Mouse (Mus musculus): ENCODE data around the gene Bud23. TPM values are rescaled to one million over a fixed set of nuclear protein-coding genes. Genes with fewer than 3 reads are reported as not detected.

The Bud23 gene
- polyA plus RNA-seq, 1 experiment from 2014 or later = 98.0 TPM

- Histone ChIP-seq H3K4me1 (replicated peaks; ENCODE audit: control insufficient read depth, insufficient read depth, low read length) (no peaks in the 10 kb centered on the region), H3K36me3 (ENCODE audit: control insufficient read depth, insufficient read depth, low read length) (no peaks in the 10 kb centered on the region), H3K27me3 (replicated peaks; ENCODE audit: control insufficient read depth, insufficient read depth, low read length) (peaks cover 13% of the 10 kb centered on the region; the same call in 1 of the 2 replicates), H3K27ac (ENCODE audit: low read depth) (no peak overlapping the region), H3K9me3 (ENCODE audit: control insufficient read depth, low read length) (no peaks in the 10 kb centered on the region), H3K9ac (ENCODE audit: low read length) (no peak overlapping the region), H3K4me2 (ENCODE audit: low read length) (no peak overlapping the region), H3K4me3 (ENCODE audit: low read depth, low read length) (no peak overlapping the region)
- no peak for DNase-seq (ENCODE audit: low spot score)
- ATAC-seq (replicated peaks; ENCODE audit: low FRiP score, low TSS enrichment, low read depth) = no peak
- WGBS = 53% methylated on average over 1 of the region's 1 CpGs
These were observed 36.2 kb upstream of the Bud23 start for GRCm38 (mm10) chr5:135100981-135101380.

DNA sequence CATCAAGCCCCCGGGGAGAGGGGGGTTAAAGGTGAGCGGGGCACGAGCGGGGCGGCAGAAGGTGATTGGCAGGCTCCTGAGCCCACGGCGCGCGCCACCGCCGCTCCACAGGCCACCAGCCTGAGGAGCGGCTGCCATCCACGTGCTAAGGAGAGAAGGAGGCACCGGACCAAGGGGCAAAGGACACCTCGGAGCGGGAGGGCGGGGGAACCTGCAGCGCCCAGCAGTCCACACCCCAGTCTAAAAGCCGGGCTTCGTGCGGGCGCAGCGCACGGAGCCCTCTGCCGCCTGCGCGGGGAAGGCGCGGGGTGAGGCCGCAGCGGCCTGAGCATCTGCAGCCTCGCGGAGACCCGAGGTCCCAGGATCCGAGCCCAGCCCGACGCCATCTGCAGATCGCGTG lies 24.9 kb upstream of the Bud23 start, which contains the start of gene Mlxipl:
Gene Mlxipl, plus strand, starts transcription at position 238 of the 400 bp plus-strand sequence.
- no peak within 1 kb of the TSS for H3K27ac ChIP-seq (ENCODE audit: low read depth)
- WGBS = 2% methylated on average over 39 of the region's 39 CpGs

GRCm38 (mm10) chr5:135086871-135087270 lies 22.1 kb upstream of the Bud23 start:
- DNase-seq (ENCODE audit: low spot score) (no peak), ATAC-seq (replicated peaks; ENCODE audit: low FRiP score, low TSS enrichment, low read depth) (no peak)
- Histone ChIP-seq H3K9me3 (ENCODE audit: control insufficient read depth, low read length) (no peaks in the 10 kb centered on the region), H3K27ac (ENCODE audit: low read depth) (no peak overlapping the region), H3K27me3 (replicated peaks; ENCODE audit: control insufficient read depth, insufficient read depth, low read length) (peaks cover 41% of the 10 kb centered on the region), H3K4me1 (replicated peaks; ENCODE audit: control insufficient read depth, insufficient read depth, low read length) (no peaks in the 10 kb centered on the region), H3K4me3 (ENCODE audit: low read depth, low read length) (no peak overlapping the region), H3K9ac (ENCODE audit: low read length) (no peak overlapping the region), H3K4me2 (ENCODE audit: low read length) (no peak overlapping the region), H3K36me3 (ENCODE audit: control insufficient read depth, insufficient read depth, low read length) (no peaks in the 10 kb centered on the region)
- 58% methylated on average over 4 of the region's 4 CpGs for WGBS

More for the DNA sequence above, 24.9 kb upstream of the Bud23 start, which contains the start of gene Mlxipl:
- no peaks in the 10 kb centered on the region for H3K36me3 ChIP-seq (ENCODE audit: control insufficient read depth, insufficient read depth, low read length)
- no peak within 1 kb of the TSS for H3K4me3 ChIP-seq (ENCODE audit: low read depth, low read length)
- H3K27me3 ChIP-seq (replicated peaks; ENCODE audit: control insufficient read depth, insufficient read depth, low read length) = peaks cover 53% of the 10 kb centered on the region
- no peaks in the 10 kb centered on the region for H3K4me1 ChIP-seq (replicated peaks; ENCODE audit: control insufficient read depth, insufficient read depth, low read length)
- peak within 1 kb of the TSS; percentile 28 for H3K4me2 ChIP-seq (ENCODE audit: low read length)
- DNase-seq (ENCODE audit: low spot score) (no peak), ATAC-seq (replicated peaks; ENCODE audit: low FRiP score, low TSS enrichment, low read depth) (peak; percentile 71)
- H3K9me3 ChIP-seq (ENCODE audit: control insufficient read depth, low read length) = no peaks in the 10 kb centered on the region
- H3K9ac ChIP-seq (ENCODE audit: low read length) = no peak within 1 kb of the TSS

GRCm38 (mm10) chr5:135080539-135080938 lies 15.8 kb upstream of the Bud23 start:
- Histone ChIP-seq H3K9me3 (ENCODE audit: control insufficient read depth, low read length) (no peaks in the 10 kb centered on the region), H3K4me1 (replicated peaks; ENCODE audit: control insufficient read depth, insufficient read depth, low read length) (peaks cover 9% of the 10 kb centered on the region), H3K4me2 (ENCODE audit: low read length) (no peak overlapping the region), H3K36me3 (ENCODE audit: control insufficient read depth, insufficient read depth, low read length) (peaks cover under 1% of the 10 kb centered on the region; the same call in 1 of the 2 replicates), H3K9ac (ENCODE audit: low read length) (no peak overlapping the region), H3K4me3 (ENCODE audit: low read depth, low read length) (no peak overlapping the region), H3K27me3 (replicated peaks; ENCODE audit: control insufficient read depth, insufficient read depth, low read length) (0 out of 2 replicates have a peak, but pooled peaks cover 2% of the 10 kb centered on the region), H3K27ac (ENCODE audit: low read depth) (no peak overlapping the region)
- 86% methylated on average over 5 of the region's 5 CpGs for WGBS
- ATAC-seq (replicated peaks; ENCODE audit: low FRiP score, low TSS enrichment, low read depth) = no peak
- DNase-seq (ENCODE audit: low spot score) = no peak

DNA sequence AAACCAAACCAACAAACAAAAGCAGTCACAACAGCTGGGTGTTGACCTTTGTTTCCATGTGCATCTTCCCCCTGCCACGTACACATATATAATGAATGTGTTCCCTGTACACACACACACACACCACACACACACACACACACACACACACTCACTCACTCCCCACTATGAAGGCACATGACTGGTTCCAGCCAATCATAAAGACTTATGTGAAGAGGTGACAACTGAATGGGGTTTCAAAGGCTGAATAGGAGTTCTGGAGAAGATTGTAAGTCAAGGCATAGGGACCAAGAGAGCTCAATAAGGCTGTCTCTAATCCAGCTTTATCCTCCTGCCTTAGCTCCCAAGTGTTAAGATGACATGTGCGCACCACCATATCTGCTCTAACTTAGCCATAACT lies 14.8 kb upstream of the Bud23 start:
- 92% methylated on average over 2 of the region's 2 CpGs for WGBS
- no peak overlapping the region for H3K4me2 ChIP-seq (ENCODE audit: low read length)
- DNase-seq (ENCODE audit: low spot score) = no peak
- no peak overlapping the region for H3K27ac ChIP-seq (ENCODE audit: low read depth)
- H3K9me3 ChIP-seq (ENCODE audit: control insufficient read depth, low read length) = no peaks in the 10 kb centered on the region
- no peak for ATAC-seq (replicated peaks; ENCODE audit: low FRiP score, low TSS enrichment, low read depth)
- H3K4me1 ChIP-seq (replicated peaks; ENCODE audit: control insufficient read depth, insufficient read depth, low read length) = peaks cover 9% of the 10 kb centered on the region
- peaks cover 7% of the 10 kb centered on the region for H3K36me3 ChIP-seq (ENCODE audit: control insufficient read depth, insufficient read depth, low read length)
- 0 out of 2 replicates have a peak, but pooled peaks cover 2% of the 10 kb centered on the region for H3K27me3 ChIP-seq (replicated peaks; ENCODE audit: control insufficient read depth, insufficient read depth, low read length)
- no peak overlapping the region for H3K4me3 ChIP-seq (ENCODE audit: low read depth, low read length)
- H3K9ac ChIP-seq (ENCODE audit: low read length) = no peak overlapping the region

- ATAC-seq (replicated peaks; ENCODE audit: low FRiP score, low TSS enrichment, low read depth) (no peak), DNase-seq (ENCODE audit: low spot score) (no peak)
- no peak overlapping the region; the same call in 1 of the 2 replicates for H3K27ac ChIP-seq (ENCODE audit: low read depth)
- 0 out of 2 replicates have a peak, but pooled peaks cover 2% of the 10 kb centered on the region for H3K27me3 ChIP-seq (replicated peaks; ENCODE audit: control insufficient read depth, insufficient read depth, low read length)
- H3K36me3 ChIP-seq (ENCODE audit: control insufficient read depth, insufficient read depth, low read length) = peaks cover 7% of the 10 kb centered on the region
- WGBS = 1% methylated on average over 11 of the region's 11 CpGs
- no peaks in the 10 kb centered on the region for H3K9me3 ChIP-seq (ENCODE audit: control insufficient read depth, low read length)
- H3K4me3 ChIP-seq (ENCODE audit: low read depth, low read length) = peak overlapping the region; percentile 81
- peak overlapping the region; percentile 65 for H3K4me2 ChIP-seq (ENCODE audit: low read length)
- H3K9ac ChIP-seq (ENCODE audit: low read length) = peak overlapping the region; percentile 91; the same call in 1 of the 2 replicates
- peaks cover 11% of the 10 kb centered on the region for H3K4me1 ChIP-seq (replicated peaks; ENCODE audit: control insufficient read depth, insufficient read depth, low read length)
These were observed 13.7 kb upstream of the Bud23 start for GRCm38 (mm10) chr5:135078482-135078810.

- Histone ChIP-seq H3K27me3 (replicated peaks; ENCODE audit: control insufficient read depth, insufficient read depth, low read length) (0 out of 2 replicates have a peak, but pooled peaks cover 2% of the 10 kb centered on the region), H3K4me1 (replicated peaks; ENCODE audit: control insufficient read depth, insufficient read depth, low read length) (peaks cover 17% of the 10 kb centered on the region), H3K9me3 (ENCODE audit: control insufficient read depth, low read length) (no peaks in the 10 kb centered on the region), H3K4me2 (ENCODE audit: low read length) (peak within 1 kb of the TSS; percentile 65), H3K27ac (ENCODE audit: low read depth) (peak within 1 kb of the TSS; percentile 73; the same call in 1 of the 2 replicates), H3K36me3 (ENCODE audit: control insufficient read depth, insufficient read depth, low read length) (peaks cover 7% of the 10 kb centered on the region), H3K4me3 (ENCODE audit: low read depth, low read length) (peak within 1 kb of the TSS; percentile 81), H3K9ac (ENCODE audit: low read length) (peak within 1 kb of the TSS; percentile 91)
- WGBS = 1% methylated on average over 78 of the region's 83 CpGs
- ATAC-seq (replicated peaks; ENCODE audit: low FRiP score, low TSS enrichment, low read depth) (peak; percentile 86), DNase-seq (ENCODE audit: low spot score) (peak; percentile 99)
These were observed 13.1 kb upstream of the Bud23 start, which contains the start of gene Vps37d for GRCm38 (mm10) chr5:135077564-135078481. TSS of gene Vps37d (minus strand) at chr5:135078266.

DNA sequence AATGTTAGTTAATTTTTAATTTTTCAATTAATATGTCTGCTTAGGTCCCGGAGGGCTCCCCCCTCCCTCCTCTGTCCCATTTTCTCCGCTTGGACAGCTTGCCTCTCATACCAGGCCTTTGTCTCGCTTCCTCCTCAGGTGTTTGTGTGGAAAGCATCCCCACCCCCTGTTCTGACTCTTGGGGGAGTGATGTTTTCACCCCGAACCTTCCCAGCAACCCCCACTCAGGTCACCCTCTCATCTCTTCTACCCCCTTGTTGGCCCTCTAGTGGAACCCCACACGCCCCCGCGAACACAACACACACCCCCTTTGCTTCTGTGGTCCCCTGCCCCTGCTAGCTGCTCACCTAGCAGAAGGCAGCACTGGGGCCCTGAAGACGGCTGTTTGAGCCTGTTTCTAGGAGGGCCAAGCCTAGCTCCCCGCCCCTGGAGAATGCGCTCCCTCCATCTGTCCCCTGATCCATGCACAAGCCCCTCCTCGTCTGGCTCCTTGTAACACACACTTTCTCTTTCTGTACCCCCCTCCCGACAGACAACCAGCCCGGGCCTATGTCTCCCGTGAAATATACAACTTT lies 12.3 kb upstream of the Bud23 start:
- peak; percentile 13 for ATAC-seq (replicated peaks; ENCODE audit: low FRiP score, low TSS enrichment, low read depth)
- Histone ChIP-seq H3K9ac (ENCODE audit: low read length) (peak overlapping the region; percentile 91), H3K27ac (ENCODE audit: low read depth) (peak overlapping the region; percentile 5; the same call in 1 of the 2 replicates), H3K4me3 (ENCODE audit: low read depth, low read length) (peak overlapping the region; percentile 81), H3K9me3 (ENCODE audit: control insufficient read depth, low read length) (no peaks in the 10 kb centered on the region), H3K36me3 (ENCODE audit: control insufficient read depth, insufficient read depth, low read length) (peaks cover 7% of the 10 kb centered on the region), H3K27me3 (replicated peaks; ENCODE audit: control insufficient read depth, insufficient read depth, low read length) (0 out of 2 replicates have a peak, but pooled peaks cover 2% of the 10 kb centered on the region), H3K4me2 (ENCODE audit: low read length) (peak overlapping the region; percentile 65), H3K4me1 (replicated peaks; ENCODE audit: control insufficient read depth, insufficient read depth, low read length) (peaks cover 17% of the 10 kb centered on the region)
- DNase-seq (ENCODE audit: low spot score) = no peak
- 18% methylated on average over 14 of the region's 14 CpGs for WGBS

Measured in intestine, embryonic 14.5 days (tissue).